Mouse (Mus musculus) lung, postnatal 0 days (tissue): Measurements from ENCODE around the gene Rnf38.

Experiments
- CTCF ChIP-seq: IDR thresholded peaks from 2 replicates; pipeline ENCODE4 v1.5.1; 2016; ENCODE audit warnings: antibody characterized with exemption, mild to moderate bottlenecking
- EP300 ChIP-seq: IDR thresholded peaks from 2 replicates; pipeline ENCODE4 v1.6.1; 2016; ENCODE audit warnings: antibody characterized with exemption, mild to moderate bottlenecking, control low read depth

GRCm38 (mm10) chr4:44271134-44271533 is 37.5 kb upstream of the Rnf38 start:
- TF ChIP-seq CTCF (no peak), EP300 (no peak)
